Mouse (Mus musculus) ZHBTc4 (cell line): ENCODE results near the gene Gk5.

Experiments
- DNase-seq: peaks from one replicate; pipeline ENCODE4 v3.0.0-alpha.2; 2011; ENCODE audit warnings: low read depth, low spot score

Gk5 gene

DNA sequence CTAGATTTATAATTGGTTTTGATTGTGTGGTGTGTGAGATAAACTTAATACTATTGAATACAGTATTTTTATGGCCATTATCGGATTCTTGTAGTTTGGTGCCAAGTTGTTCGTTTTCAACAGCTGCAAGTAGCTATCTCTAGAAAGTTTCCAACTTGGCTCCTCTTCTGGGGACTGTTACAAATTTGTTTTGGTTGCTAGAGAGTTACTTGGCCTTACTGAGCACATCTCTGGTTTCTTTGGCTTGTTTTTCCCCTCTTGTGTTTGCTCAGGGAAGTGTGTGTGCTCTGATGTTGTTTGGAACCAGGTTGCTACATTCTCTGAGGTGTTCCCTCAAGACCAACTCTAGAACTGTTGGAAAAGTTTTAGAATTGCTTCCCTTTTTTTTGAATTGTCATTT, 104.1 kb downstream of the Gk5 start:
- DNase-seq, result no peak

DNA sequence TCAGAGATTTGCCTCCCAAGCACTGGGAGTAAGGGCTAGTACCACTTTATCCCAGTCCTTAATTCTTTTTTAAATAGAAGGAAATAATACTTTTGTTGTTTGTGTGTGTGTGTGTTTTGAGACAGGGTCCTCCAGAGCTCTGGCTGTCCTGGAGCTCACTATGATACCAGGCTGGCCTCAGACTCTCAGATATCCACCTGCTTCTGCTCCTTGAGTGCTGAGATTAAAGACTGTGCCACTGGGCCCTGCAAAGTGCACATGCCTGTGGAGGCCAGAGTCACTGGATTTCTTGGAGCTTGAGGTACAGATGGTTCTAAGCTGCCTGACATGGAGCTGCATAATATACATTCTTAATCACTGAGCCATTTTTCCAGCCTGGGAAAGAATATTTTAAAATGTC, 109.1 kb downstream of the Gk5 start:
- DNase-seq, result no peak

DNA sequence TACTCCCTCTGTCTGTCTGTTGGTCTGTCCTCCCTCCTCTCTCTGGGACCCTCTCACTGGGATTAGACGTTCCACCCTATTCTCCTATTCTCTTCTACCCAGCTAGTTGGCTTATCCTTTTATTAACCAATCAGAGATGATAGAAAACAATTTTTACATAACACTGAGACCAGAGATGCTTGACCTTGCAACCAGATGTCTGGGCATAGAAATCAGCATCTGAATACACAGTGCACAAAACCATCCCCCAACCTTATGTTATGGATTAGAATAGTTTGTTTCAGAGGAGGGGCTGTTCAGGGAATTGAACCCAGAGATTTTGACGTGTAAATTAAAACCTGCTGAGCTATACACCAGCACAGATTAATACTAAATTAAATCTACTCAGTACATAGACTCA, 111.1 kb downstream of the Gk5 start:
- DNase-seq, result peak; percentile 84
